Mouse (Mus musculus) frontal cortex, postnatal 14 days (tissue): Measurements from ENCODE around the gene Sgk1.
A peak's percentile ranks its signal among the peaks of the same experiment; 100 is the strongest.

ENCODE experiments used
- DNase-seq, 2 experiments: peaks; one replicate each; pipeline ENCODE4 v3.0.0; 2022; ENCODE audit warnings: low spot score in 2 of 2

Sgk1 gene

DNA sequence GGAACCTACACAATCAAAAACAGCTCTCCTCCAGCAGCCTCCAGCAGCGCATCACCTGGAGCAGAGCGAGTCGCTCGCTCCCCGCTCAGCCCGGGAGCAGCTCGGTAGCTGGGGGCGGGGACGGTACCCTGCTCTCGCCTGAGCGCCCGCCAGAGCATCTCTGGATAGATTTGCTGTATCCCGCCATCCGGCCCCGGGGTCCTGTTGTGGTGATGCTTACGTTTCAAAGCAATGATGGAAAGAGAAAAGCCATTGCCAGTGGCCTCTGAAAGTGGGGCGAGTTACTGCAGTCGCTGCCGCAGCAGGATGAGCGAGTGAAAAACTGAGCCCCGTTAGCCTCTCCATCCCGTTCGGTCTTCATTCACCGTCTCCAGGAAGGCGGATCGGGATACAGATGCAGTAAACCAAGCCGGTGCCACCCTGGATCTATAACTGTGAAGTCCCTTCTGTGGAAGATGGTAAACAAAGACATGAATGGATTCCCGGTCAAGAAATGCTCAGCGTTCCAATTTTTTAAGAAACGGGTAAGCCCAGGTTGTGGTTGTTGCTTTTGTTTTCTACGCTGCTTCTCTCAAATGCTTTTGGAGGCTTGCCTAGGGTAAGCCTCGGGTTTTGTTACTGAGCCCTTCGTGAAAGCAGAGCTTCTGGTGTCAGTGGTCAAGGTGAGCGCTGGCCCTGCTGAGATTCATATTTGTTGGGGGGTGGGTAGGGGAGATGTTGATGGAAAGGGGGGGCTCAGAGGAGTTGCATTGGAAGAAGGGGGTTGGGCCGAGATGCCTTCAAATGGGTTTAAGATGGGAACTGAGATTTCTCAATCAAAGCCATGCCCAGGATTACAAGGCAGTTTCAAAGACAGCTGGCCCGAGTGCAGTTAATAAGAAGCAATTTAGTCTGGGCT lies at the start of gene Sgk1:
Gene Sgk1 (plus strand): TSS at position 1 of the 898 bp plus-strand sequence.
- DNase-seq = peak; percentile 40 to 65

DNA sequence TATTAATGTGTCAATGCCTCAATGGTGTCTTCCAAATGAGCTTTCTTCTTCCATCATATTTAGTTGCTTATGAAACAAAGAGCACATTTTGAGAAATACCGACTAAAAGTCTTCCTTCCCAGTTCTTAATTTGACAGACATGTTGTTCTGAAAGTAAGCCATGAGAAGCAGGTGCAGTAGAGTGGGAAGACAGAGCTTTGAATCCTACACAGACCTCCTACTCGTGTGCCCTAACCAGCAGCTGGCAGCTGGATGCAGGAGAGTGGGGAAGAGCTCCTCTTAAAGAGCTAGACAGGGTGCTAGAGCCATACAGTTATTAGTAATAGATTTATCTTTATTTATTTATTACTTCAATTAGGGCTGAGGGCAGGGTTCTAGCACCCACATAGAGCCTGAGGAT lies 49.7 kb upstream of the Sgk1 start:
- DNase-seq = no peak

DNA sequence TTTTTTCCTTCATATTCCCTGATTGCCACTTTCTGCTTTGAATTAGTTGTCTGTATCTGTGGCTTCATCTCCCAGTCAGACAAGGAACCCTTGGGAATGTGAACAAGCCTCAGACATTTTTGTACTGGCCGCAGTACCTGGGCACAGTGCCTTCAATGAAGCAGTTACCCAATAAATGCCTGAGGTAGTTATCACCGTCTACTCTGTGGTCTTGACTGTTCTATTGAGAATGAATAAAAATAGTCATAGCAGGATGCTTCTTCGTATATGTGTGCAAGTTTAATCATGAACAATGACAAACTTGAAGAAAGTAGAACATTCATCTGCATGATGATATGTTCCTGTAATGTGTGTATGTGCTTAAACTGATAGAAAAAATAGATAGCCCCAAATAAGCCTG lies 48.2 kb upstream of the Sgk1 start:
- DNase-seq = no peak

DNA sequence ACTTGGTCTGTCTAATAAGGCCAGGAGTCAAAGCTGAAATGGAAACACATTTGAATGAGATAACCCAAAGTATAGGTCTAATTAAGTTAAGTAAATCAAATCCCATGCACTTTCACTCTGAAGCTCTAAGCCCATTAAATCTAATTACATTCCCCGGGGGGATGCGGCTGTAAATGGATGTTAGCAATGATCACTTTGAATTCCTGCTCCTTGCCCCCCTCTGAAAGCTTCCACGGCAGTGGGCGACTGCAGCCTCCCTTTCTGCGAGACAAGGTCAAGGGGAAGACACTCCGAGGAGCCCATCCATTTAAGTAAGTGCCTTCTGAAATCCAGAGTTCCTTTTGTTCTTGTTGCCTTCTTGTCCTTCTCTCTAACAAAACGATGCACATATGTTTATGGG lies 46.9 kb upstream of the Sgk1 start:
- no peak for DNase-seq

DNA sequence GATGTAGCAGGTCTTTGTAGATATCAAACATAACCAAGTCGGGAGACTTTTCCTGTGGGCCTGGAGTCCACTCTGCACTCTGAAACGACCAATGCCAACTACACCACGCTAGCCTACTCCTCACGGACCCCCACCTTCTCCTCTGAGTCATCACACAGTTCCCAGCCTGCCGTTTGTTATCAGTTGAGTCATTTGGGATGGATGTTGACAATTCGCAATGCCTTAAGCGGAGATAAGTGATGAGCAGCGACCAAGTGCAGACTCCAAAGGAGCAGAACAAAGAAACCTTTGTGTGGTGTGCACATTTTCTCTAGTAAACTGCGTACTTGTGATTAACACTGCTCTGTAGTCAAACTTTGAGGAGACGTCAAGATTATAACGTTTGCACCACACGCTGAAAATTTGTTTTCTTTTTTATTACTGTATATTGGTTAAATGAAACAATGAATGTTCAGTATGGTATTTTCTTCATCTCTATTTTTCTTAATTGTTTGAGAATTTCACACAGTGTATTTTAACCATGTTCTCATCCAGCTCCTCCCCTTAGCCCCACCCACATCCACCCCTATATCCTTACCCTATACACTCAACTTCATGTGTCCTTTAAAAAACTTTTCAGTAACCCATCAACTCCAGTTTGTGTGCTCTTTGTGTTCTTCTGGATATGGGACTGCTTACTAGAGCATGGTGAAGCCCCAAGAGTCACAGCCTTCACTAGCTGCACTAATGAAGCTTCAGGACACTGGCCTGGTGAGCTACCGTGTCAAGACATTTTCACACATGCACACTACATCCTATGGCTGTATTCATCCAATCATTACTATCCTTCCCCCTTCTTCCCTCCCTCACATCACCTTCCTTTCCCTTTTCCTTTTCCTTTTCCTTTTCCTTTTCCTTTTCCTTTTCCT lies 42.5 kb upstream of the Sgk1 start:
- DNase-seq = no peak

DNA sequence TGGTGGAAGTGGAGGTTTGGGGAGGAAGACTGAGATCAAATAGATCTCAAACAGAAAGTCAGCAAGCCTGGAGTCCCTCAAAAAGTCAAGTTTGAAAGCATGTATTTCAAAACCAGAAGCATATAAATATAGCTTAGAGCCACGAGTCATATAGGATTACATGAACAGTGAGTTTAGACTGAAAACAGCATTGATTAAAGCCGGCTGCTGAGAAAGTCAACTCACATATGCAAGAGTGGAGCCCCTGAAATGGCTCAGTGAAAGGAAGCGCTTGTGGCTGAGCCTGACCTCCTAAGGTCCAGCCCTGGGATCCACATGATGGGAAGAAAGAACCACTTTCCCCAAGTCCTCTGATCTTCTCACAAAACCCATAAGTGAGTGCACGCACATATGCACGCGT lies 38.7 kb upstream of the Sgk1 start:
- no peak for DNase-seq

DNA sequence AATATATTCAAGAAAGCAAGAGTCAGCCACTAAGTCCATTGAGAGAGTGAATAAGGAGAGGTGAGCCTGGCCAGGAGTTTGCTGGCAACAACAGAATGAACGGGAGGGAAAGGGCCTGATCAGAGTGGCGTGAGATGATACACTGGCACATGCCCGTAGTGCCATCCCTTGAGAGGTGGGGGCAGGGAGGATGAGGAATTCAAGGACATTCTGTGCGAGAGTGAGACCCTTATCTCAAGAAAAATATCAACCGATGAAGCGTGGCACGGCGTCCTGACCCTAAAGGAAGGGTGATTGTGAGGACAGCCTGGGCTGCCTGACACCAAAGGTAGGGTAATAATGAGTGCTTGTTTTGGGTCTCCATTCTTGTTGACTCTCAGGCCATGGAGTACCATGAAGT lies 38.1 kb upstream of the Sgk1 start:
- no peak for DNase-seq

DNA sequence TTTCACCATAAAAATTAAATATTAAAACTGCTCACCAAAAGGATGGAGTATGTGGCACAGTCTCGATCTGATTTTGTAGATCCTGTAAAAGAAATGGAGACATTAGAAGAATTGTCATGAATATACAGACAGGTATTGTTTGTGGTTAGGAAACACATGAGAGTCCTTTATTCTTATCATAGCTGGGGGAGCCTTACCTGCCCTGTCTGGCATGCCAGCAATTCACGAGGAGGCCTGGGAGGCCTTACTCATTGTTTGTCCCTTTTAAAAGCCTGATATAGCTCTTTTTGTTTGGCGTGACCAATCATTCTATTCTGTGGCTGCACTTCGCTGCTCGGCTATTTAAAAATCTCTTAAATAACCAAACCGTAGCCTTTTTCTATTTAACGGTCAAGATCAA lies 37.6 kb upstream of the Sgk1 start:
- DNase-seq = no peak

DNA sequence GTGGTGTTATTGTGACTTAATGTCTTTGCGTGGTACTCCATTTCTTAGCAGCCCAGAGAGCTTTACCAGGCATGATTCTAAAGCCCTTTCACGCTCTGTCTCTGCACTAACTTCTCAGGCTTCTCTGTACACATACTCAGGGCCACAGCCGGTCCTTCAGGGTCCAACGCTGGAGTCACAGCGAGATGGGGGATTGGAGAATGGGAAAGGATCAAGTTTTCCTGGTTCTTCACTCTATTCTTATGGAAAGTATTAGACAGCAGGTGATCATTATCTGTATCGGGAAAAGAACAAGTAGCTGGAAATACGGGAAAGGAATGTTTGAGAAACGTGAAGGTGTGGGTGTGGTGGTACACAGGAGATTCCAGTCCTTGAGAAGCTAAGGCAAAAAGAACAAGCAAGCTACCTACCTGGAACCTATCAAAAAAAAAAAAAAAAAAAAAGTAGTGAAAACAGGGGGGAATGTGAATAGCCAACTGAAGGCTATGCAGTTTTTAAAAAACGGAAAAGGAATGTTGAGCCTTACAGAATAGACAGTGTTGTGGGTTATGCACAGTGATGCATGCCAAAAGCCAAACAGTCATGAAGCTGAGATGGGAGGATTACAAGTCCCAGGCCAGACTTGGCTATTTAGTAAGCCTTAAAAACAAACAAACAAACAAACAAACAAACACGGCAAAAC lies 36.2 kb upstream of the Sgk1 start:
- no peak for DNase-seq

DNA sequence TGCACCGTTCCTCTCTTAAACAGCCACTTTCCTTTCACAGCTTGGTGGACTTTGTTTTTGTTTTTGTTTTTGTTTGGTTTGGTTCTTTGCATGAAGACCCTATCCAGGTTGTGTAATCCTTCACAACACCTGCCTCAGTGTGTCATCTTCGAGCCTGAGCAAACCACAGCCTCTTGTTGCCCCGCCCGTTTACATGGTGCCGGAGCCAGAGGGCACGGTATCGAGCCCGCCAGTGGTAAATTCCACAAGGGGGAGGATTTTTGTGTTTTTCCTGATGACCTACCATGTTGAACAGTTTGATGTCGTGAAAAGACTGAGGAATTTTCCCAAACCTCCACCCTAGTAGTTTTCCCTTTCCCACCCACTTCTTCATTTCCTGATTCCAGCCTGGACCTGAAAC lies 35.6 kb upstream of the Sgk1 start:
- DNase-seq = no peak

DNA sequence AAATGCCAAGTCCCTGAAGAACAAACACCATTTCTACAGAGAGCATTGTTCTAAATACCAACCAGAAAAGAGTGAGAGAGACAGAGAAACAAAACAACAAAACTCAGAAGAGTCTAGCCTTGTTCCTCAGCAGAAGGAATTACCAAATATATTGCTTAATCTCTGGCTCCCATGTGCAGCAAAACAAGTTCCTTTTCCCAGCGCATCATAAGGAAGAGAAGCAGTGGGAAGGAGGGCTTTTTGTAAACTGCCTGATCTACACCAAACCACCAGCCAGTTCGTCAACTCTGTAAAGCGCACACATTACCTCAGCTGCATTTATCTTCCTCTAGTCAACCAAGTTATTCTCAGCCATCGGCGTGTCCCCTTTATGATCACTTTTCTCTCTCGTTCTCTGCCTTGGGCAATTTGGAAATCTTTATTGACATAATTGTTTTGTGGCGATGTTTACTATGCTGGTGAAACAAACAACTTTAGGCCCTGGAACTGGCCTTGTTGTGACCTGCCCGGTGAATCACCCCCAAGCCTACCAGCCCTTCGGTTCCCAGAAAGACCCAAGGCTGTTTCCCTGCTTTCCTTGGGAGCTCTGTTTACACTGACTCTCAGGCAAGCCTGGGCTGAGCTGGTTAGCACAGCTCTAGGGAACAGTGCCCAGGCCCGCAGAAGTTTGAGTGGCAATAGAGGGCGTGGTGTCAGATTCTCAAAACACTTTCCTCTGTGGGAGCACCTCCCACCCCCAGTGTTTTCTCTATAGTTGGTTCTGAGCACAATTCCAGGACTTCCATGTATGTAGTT lies 34.8 kb upstream of the Sgk1 start:
- no peak for DNase-seq

DNA sequence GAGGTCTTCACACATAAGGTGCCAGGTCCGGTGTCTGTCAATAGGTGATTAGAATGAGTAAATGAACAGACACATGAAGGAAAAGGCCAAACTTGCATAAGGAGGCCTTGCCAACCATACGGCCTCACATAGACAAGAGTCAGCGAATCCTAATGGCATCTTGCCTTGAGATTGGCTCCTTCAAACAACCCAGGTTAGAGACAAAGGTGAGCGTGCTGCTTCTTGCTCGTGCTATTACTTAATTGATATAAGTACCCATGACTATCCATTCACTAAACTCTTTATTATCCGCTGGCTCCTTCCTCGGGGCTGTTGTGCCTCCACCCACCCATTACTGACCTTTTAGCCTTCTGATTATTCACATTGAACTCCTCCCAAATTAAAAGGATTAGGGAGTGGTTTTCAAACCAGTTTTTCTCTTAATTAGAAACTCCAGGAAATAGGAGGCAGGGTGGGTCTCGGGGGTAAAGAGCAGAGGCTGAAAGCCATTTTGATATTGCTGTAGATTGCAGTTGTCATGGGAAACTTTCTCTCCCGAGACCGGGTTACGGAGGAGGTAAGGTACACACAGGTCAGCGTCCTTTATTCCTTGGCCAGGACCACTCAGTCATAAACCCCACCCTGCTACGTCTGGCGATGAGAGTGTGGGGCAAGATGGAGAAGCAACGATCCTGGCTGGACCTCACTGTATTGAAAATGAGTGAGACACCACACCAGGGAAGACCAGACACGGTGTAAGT lies 33.9 kb upstream of the Sgk1 start:
- no peak for DNase-seq

DNA sequence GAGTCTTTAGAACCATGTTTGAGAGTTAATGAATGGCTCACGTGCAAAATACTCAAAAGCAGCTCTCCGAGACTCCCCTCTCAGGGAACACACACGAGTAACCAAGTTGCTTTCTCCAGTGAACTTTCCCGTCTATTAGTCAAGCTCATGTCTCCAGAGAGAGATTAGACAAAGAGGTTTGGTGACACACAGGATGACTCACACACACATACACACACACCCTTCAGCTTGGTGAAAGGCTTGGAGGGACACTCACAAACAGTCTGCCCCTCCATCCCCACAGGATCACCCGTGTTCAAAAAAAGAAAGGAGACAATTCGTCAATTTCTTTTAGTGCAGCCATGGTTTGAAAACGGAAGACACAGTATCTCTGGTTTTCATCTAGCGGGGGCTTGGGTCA lies 32.7 kb upstream of the Sgk1 start:
- DNase-seq = no peak

DNA sequence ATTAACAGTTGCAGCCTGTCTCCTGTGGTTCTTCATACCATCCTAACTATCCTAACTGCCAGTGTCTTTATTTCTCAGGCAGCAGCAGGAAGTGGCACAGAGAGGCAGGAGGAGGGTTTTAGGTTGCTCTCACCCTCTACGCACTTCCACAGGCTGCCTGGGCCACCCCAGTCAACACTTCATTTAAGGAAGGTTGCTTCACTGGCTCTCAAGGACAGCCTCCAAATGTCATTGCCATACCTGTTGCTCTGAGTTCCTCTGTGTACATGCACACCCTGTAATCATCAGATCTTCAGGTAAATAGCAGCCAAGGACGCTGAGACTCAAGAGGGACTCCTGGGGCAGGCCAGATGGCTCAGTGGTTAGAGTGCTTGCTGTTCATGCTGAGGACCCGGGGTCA lies 31.7 kb upstream of the Sgk1 start:
- DNase-seq = no peak

DNA sequence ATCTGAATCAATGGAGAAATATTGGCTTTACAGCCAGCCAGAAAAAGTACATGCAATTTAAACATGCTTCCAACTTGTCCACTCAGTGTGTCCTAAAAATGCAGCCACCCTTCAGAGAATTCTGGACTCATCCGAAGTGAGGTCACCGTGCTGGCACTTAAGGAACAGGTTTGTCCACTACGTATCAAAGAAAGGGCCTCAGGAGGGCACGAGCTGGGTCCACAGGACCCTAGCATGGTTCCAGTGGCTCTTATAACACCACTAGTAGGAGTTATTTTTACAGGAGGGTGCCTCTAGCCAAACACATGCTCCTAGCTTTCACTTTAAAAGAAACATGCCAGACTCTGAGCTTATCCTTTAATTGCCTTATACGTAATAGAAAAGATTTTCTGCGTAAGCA lies 28.9 kb upstream of the Sgk1 start:
- no peak for DNase-seq

DNA sequence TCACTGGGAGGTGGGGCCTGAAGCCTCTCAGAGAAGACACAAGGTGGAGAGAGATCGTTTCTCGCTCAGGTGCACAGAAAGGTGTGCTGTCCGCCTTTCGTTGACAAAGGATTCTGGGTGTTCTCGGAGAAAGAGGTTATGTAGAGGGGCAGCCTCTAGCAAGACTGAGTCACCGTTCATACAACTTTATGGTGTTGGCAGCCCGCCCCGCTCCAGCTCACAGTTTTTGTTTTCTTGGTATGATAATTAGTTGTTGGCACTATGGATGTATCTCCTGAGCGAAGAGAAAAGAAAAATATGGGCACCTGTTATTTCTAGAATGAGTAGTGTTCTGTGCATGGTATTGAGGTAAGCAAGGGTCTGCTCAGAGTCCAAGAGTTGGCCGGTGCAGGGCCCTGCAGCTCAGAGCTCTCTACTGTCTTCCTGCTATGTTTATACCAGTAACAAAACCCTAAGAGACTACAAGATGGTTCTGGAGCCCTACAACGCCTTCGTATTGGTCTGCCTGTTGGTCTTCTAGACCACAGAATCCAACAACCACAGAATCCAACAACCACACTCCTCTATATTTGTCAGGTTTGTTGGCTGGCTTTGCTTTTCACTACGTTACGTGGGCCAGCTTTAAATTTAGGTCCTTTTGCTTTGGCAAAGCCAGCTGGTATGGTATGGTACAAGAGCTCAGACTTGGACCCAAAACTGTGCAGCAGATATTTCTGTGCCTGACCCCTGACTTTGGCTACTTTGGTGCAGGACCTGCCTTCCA lies 28.2 kb upstream of the Sgk1 start:
- no peak for DNase-seq

DNA sequence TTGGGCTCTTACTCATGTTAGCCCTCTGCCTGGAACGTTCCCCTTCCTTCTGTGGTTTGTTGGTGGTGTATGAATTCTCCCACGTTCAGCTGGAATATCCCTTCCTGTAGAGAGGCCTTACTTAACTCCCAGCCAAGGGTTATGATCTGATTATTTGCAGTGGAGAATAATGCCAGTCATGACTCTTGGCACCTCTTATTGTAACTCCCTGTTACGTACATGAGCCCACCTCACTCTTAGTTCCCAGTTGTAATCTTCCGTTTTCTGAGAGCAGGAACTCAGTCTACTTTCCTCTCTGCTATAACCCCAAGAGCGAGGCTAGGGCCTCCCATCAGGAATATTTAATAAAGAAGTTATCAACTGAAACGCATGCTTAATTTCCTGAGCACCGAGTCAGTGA lies 26.6 kb upstream of the Sgk1 start:
- DNase-seq = no peak

DNA sequence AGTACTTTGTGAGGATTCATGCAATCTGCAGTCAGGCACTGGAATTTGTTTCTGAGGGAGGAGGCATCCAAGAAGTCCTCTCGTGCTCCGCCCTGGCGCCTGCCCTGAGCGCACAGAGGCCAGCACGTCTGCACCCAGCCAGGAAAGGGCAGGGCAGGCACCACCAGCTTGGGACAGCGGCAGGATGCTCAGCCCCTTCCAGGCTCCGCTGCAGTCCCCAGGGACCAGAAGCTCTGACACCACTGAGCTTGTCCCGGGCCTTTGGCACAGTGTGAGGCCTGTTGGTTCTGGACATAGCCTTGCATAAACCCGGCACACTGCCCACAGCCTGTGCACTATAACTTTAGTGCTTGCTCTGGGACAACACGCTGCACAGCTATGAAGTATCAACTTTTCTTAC lies 24.3 kb upstream of the Sgk1 start:
- DNase-seq = no peak

DNA sequence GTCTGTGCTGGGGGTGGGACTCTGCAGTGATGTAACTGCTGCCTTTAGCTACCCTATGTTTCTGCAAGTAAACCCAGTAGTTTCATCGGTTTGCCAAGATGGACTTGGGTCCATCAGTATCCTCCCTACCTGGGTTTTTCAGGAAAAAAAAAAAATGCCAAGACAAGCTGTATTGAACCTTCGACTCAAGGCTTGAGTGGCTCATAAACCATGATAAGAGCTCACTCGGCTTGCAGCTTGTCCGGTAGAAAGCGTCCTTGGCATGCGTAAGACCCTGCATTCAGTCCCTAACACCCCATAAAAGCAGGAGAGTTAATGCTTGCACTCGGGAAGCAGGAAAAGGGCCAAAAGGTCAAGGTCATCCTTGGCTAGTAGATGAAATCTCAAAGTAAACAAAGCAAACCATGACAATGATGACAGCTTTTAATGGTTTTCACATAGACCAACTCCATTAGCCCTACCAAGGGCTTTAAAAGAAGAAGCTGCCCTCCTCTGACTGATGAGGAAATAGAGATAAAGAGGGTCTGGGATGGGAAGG lies 23.5 kb upstream of the Sgk1 start:
- DNase-seq = no peak

DNA sequence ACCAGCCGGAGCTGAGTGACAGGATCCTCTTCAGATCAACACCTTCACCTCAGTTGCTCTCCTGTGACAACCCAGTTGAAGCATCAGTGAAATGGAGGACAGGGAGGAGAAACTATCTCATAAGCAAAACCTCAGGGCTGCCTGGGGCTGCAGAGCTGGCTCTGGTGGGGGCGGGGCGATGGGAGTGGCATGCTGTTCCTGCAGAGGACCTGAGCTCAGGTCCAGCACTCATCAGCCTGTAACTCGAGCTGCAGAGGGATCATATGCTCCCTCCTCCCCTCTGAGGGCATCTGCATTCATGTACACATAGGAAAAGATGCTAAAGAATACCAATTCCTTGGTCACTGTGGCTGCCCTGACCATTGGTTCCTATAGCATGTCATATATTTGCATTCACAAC lies 15.5 kb upstream of the Sgk1 start:
- DNase-seq = no peak
